Mouse (Mus musculus) mature B cell (primary cell): ENCODE results near the gene C2cd2l.

ENCODE experiments used
- in situ Hi-C: fragments of 300-500 bp; cut with MboI; formaldehyde crosslinking; loops from 2 replicates; pipeline ENCODE4 v1.14.3; 2019

Gene C2cd2l

DNA sequence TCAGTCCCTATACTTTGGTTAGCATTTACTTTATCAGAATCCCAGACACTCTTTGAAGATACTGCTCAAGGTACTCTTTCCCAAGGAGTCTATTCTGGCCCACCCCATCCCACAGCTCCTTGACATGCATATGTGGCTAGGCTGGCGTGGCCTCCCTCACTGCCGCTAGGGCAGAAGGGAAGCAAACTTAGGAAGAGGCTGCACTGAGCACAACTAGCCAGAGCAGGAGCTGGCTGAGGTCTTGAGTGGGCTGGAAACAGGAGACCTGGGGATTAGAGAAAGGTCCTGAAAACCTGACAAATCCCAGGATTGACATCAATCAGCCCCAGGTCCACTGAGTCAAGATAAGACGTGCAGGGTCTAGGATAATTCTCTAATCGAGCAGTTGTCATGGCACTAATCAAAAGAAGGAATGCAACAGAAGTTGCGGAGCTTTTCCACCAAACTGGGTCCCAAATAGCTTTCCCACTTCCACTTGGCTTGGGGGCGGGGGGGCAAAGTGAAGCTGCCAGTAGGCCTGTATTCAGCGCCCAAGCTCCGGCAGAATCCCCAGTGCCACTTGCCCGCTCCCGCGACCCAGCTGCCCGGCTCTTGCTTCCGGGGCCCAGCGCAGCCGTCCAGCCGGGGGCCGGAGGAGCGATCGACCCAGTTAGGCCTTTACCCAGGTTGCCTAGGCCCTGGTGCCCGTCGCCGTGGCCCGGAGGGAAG, 52.6 kb downstream of the C2cd2l start:
- in situ Hi-C loops, result no loop called here

DNA sequence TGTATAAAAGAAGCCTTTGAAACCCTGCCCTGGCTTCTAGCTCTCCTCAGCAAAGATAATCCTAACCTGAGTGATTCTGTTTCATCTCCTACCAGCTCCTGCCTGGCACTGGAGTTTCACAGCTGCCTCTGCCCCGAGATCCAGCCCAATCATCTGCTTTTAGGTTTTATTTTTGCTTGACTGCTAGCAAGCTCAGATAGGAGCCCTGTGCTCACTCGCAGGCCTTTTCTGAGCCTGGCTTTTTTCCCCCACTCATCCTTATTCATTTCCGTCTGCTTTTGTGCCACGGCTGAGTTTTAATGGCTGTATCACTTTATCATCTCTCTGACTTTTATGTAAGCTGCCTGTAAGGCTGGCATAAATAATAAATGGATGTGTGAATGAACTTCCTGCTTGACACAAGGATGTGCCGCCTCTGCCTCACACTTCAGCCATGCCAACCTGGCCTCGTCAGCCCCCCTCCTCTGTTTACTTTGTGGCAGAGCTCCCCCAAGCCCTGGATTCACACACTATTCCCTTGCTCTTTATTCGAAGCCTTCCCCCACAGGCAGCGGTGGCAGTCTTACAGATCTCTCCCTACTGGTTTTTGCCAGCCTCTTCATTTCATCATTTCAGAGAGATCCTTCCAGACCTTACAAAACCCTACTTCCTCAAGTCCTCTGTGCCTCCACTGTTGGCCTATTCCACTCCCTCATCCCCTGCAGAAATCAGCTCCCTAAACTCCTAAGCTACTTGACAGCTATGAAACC, 53.4 kb downstream of the C2cd2l start:
- in situ Hi-C loops, result no loop called here

DNA sequence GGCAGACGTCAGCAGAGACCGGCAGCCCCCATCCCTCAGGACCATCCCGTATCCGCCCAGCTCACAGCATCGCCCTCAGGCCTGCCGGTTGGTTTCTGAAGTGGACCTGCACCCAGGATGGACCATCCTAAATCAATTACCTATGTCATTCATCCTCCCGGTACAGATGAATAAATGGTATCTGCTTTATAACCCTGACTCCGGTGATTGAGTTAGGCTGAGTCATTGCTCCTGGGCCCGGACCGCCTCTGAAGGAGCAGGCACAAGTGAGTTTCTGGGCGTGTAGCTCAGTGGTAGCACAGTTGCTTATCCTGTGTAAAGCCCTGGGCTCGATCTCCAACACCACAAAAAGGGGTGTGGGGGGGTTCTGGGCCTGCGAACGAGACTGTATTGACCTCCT, 58.7 kb downstream of the C2cd2l start:
- in situ Hi-C loops, result no loop called here
